Mouse (Mus musculus) cerebellum, adult 2 months (tissue): ENCODE results near the gene Nle1. TPM values are rescaled to one million over a fixed set of nuclear protein-coding genes. Genes with fewer than 3 reads are reported as not detected.

ENCODE experiments used
- DNase-seq, 2 experiments: peaks; one replicate each; pipeline ENCODE4 v3.0.0; 2021
- H3K27ac ChIP-seq: fragments of 200-500 bp; 2 replicates; pipeline ENCODE4 v1.5.1; 2012; ENCODE audit warnings: low read length, control low read depth, inconsistent platforms; ENCODE audit not compliant: insufficient read depth
- H3K27me3 ChIP-seq: fragments of 200-500 bp; 2 replicates; pipeline ENCODE4 v1.6.1; 2012; ENCODE audit warnings: inconsistent platforms, mild to moderate bottlenecking, low read length, moderate library complexity; ENCODE audit not compliant: control insufficient read depth, insufficient read depth
- H3K4me1 ChIP-seq: fragments of 200-500 bp; 2 replicates; pipeline ENCODE4 v1.6.1; 2011; ENCODE audit warnings: low read length; ENCODE audit not compliant: control insufficient read depth, insufficient read depth
- H3K4me3 ChIP-seq: fragments of 200-500 bp; replicated peaks from 2 replicates; pipeline ENCODE3; 2011; ENCODE audit warnings: mild to moderate bottlenecking, low read depth, low read length, control low read depth; ENCODE audit not compliant: insufficient read depth
- CTCF ChIP-seq: fragments of 200-500 bp; IDR thresholded peaks from 2 replicates; pipeline ENCODE4 v1.5.1; 2011; ENCODE audit warnings: low read depth, mild to moderate bottlenecking, control low read depth, low read length, moderate library complexity, borderline replicate concordance; ENCODE audit not compliant: insufficient read depth
- POLR2A ChIP-seq: fragments of 200-500 bp; IDR thresholded peaks from 2 replicates; pipeline ENCODE4 v1.6.1; 2011; ENCODE audit warnings: low read length, control low read depth, borderline replicate concordance; ENCODE audit not compliant: insufficient read depth
- WGBS: fragments of 180-500 bp; shearing (Covaris S2); methylation state at CpG from one replicate; pipeline ENCODE4 v1.1.7; 2018; 5-methylcytosine and 5-hydroxymethylcytosine counted together
- polyA plus RNA-seq: library from polyadenylated mRNA; depleted of rRNA; stranded (reverse); fragments of >200 nt; gene quantifications from 2 replicates; pipeline ENCODE4 v1.2.3, GENCODE M21; 2012; rRNA removed

Nle1 gene
- polyA plus RNA-seq, 1 experiment = 43.0 TPM

- H3K4me3 ChIP-seq = no peak overlapping the region
- H3K4me1 ChIP-seq = no peaks in the 10 kb centered on the region
- WGBS = 91% methylated on average over 11 of the region's 11 CpGs
- H3K27ac ChIP-seq = no peak overlapping the region
- DNase-seq = no peak
- no peaks in the 10 kb centered on the region for H3K27me3 ChIP-seq
- TF ChIP-seq POLR2A (no peak), CTCF (no peak)
Observed at GRCm38 (mm10) chr11:82852115-82852514, 56.1 kb downstream of the Nle1 start.

Other genes starting within 250 kb of the Nle1 start
- gene Cct6b, start 144.1 kb downstream of the Nle1 start, polyA plus RNA-seq = 0.19 and 0.23 TPM in 2 replicates
- 14.0 and 14.4 TPM in 2 replicates for gene Zfp830, start 144.1 kb downstream of the Nle1 start, polyA plus RNA-seq
- gene Lig3, start 127.3 kb downstream of the Nle1 start, polyA plus RNA-seq = 27.6 and 32.3 TPM in 2 replicates
- gene Rffl, start 37.2 kb downstream of the Nle1 start, polyA plus RNA-seq = 16.8 and 18.6 TPM in 2 replicates
- gene Rad51d, start 17.8 kb downstream of the Nle1 start, polyA plus RNA-seq = 20.9 and 21.2 TPM in 2 replicates
- gene Fndc8, start 16.3 kb downstream of the Nle1 start, polyA plus RNA-seq = not detected in 2 replicates
- gene Unc45b, start 2.1 kb upstream of the Nle1 start, polyA plus RNA-seq = 1.9 and 2.3 TPM in 2 replicates
- 3.7 and 3.8 TPM in 2 replicates for gene Slfn5, start 42.9 kb upstream of the Nle1 start, polyA plus RNA-seq
- 0.08 TPM in 2 replicates for gene Slfn9, start 83.4 kb upstream of the Nle1 start, polyA plus RNA-seq
- gene Slfn8, start 112.4 kb upstream of the Nle1 start, polyA plus RNA-seq = 0.28 and 0.29 TPM in 2 replicates
- gene Slfn2, start 156.7 kb upstream of the Nle1 start, polyA plus RNA-seq = 0.90 and 1.1 TPM in 2 replicates
- gene Slfn1, start 208.4 kb upstream of the Nle1 start, polyA plus RNA-seq = 0.16 TPM in 1 of 2 replicates, not detected in the other